Mouse (Mus musculus): ENCODE results near the gene P3h1.
A peak's percentile ranks its signal among the peaks of the same experiment; 100 is the strongest.

The P3h1 gene

GRCm38 (mm10) chr4:119232410-119233255 lies at the start of gene P3h1, which contains the start of gene AU022252:
TSS of gene P3h1 (plus strand) at chr4:119232915.
TSS of gene AU022252 (minus strand) at chr4:119232712.
- DNase-seq = peak; percentile 98 to 100

DNA sequence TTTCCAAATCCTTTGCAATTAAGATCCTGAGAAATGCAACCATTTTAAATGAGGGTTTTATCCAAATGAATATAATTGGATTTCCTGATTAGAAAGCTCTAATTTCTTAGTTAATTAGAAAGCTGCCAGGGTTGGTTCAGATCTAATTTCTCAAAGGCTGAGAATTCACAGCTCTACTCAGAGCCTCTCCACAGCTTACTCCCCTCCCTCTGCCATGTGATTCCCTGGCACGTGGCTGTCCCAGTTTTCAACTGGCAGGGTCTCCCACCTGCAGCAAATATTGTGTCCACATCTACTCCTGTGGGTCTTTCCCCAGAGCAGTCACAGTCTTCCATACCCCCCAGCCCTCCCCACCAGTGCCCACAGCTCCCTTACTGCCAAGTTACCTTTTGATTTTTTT lies 49.2 kb upstream of the P3h1 start:
- DNase-seq = no peak

GRCm38 (mm10) chr4:119185771-119186170 lies 46.9 kb upstream of the P3h1 start:
- no peak for DNase-seq

DNA sequence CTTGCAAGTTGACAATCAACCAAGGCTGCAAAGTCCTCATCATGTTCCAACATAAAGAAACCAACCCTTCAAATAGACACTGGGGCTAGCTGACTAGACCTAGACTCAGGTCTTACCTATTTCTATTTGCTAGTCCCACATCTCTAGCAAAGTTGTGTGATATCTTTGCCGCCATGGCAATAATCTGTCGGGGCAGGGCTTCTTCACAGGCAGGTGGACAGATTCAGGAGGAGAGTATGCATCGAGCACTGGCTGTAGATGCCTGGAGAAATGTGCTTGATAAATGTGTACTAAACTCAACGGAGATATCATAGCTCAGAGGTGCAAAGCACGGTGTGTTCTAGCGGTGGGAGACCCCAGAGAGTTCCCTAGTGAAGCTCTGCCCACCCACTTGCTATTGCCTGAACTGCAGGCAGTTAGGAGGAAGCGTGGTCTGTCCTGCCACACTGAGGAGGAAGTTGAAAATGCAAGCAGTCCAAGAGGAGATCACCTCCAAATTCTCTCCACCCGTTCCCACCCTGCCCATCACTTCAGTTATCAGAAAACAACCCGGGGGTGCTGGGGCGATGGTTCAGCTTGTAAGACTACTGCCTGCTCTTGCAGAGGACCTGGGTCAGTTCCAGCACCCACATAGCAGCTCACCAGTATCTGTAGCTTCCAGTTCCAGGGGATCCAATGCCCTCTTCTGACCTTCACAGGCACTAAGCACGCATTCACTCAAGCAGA lies 44.5 kb upstream of the P3h1 start:
- DNase-seq = no peak

GRCm38 (mm10) chr4:119189392-119189791 lies 43.3 kb upstream of the P3h1 start:
- DNase-seq = no peak

DNA sequence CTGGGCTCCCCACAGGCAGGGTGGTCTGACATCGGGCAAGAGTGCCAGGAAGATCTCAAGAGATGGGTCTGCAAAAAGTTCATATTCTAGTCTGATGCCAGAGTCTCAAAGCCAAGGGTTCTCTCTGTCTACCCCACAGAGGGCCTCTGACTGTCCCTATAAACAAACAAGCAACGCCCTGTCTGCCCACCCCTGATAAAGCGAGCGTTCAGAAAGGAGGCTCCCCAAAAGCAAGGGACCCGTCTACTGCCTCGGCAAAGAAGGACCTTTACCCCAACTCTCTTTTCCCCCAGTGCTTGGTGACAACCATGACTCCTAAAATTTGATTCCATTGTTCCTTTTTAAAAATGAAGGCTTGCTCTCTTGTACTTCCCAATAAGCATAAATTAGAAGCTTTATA lies 42.9 kb upstream of the P3h1 start, which contains the start of gene Ermap:
Ermap (minus strand) TSS at position 148 of the 400 bp plus-strand sequence.
- DNase-seq = no peak

DNA sequence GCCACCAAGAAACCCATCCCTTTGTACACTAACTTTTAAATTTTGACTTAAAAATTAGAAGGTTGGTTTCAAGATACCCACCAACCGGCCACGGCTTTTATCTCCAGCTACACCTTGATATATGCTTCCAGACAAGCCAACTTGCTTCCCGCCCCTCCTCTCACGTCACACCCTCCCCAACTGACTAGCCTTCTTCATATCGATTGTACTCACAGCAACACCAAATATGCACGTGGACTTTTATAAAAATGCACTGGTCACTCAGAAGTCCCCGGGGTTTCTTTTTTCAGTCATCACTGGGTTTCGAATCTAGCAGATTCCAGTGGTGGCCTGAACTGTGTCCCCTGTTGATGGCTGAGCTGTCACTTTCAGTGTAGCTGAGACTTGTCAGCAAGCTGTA lies 42.1 kb upstream of the P3h1 start:
- DNase-seq = no peak

DNA sequence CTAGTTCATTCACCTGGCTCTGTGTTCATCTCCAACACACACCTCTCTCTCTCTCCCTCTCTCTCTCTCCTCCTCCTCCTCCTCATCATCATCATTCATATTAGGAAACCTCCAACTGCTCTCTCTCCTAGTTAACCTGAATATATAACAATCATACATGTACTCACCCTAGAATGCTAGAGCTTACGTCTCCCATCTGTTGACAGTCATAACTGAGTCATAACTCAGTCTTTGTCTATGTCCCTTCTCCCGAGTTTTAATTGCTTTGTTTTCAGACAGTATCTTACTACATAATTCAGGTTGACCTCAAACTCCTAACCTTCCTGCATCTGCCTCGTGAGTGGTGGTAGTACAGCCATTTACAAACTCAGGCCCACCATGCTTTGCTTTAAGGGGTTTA lies 41.4 kb upstream of the P3h1 start:
- DNase-seq = no peak

GRCm38 (mm10) chr4:119192757-119193156 lies 40.0 kb upstream of the P3h1 start:
- no peak for DNase-seq

- DNase-seq = peak; percentile 75 to 88
These were observed 37.7 kb upstream of the P3h1 start, which contains the start of gene Svbp for GRCm38 (mm10) chr4:119194909-119195581. TSS of gene Svbp (plus strand) at chr4:119195306.

- DNase-seq = no peak
These were observed 37.0 kb upstream of the P3h1 start for GRCm38 (mm10) chr4:119195582-119196320.

GRCm38 (mm10) chr4:119198105-119198504 lies 34.6 kb upstream of the P3h1 start:
- DNase-seq = no peak

DNA sequence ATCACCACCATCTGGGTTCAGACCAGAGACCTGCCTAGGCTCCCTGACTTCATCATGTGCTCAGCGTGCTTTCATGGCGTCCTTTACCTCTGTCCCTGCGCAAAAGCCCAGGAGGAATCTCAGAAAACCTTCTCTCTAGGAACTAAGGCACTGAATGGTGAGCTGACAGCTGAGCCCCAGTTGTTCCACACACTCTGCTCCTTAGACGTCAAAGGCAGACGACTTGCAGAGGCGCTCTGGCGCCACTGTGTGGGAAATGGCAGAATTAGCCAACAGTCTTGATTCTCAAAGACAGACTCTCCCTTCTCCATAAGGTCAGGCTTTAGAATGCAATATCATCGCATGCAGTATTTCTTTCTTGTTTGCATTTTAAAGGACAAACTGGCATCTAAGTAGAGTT lies 28.0 kb upstream of the P3h1 start:
- DNase-seq = peak; percentile 23 to 42

DNA sequence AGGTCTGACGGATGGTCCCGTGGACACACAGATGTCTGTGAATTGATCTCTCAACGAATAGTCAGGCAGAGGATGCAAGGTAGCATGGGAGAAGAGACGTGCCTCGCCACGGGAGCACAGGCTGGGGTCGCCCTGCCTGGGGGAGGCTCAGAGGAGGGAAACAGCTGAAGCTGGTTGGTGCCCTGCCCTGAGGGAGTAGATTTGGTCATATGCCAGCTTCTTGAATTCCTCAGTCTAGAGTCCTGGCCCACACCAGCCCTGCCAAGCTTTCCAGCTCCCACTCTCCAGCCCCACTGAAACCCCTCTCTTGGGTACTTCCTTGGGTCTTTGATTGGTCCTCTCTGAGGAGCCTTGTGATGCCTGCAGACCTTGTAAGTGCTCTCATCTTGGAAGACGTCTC lies 16.0 kb upstream of the P3h1 start:
- DNase-seq = no peak

DNA sequence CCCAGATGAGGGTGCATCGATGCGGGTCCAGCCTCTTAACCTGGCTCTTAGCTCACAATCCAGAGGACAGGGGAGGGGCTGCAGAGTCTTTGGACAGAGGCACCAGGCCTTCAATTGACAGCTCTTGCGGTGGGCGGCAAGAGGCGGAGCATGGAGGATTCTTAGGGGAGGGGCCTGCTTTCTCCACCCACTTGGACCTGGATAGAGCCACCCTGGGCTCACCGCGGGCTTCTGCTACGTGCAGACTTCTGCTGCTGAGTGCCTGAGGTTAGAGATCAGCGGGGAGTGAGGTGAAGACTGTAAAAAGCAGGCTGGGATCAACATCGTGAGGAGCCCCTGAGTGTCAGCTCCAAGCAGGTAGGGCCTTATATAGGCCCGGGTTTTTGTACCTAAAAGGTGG lies 14.5 kb upstream of the P3h1 start, which contains the start of gene Tmem269:
Tmem269 (minus strand) TSS at position 49 of the 400 bp plus-strand sequence.
- no peak for DNase-seq

- DNase-seq = peak in 1 of 2 experiments; percentile 32
These were observed 9.0 kb upstream of the P3h1 start for GRCm38 (mm10) chr4:119223696-119224095.

GRCm38 (mm10) chr4:119224534-119224933 lies 8.2 kb upstream of the P3h1 start:
- DNase-seq = no peak

DNA sequence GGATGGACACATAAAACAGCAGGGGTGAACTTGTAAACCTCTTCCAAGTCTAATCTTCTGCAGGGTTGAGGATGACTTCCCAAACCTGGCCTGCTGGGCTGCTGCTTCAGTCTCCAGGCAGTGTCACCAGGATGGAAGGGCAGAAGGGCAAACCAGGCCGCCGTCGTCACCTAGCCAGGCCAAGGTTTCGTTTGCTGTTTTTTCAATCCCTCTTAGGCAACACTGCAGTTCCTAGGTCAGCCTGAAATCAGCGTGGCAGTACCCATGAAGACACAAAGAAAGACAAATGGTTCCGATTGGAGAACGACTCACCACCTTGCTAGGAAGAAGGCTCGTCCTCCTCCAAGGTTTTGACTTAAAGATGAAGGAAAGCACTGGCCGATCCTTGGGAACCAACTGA lies 7.0 kb upstream of the P3h1 start:
- DNase-seq = no peak

- no peak for DNase-seq
These were observed 6.0 kb upstream of the P3h1 start for GRCm38 (mm10) chr4:119226751-119227150.

GRCm38 (mm10) chr4:119233256-119233901 lies 664 bp downstream of the P3h1 start:
- peak in 1 of 2 experiments; percentile 51 for DNase-seq

GRCm38 (mm10) chr4:119234348-119234747 lies 1.6 kb downstream of the P3h1 start:
- DNase-seq = no peak

DNA sequence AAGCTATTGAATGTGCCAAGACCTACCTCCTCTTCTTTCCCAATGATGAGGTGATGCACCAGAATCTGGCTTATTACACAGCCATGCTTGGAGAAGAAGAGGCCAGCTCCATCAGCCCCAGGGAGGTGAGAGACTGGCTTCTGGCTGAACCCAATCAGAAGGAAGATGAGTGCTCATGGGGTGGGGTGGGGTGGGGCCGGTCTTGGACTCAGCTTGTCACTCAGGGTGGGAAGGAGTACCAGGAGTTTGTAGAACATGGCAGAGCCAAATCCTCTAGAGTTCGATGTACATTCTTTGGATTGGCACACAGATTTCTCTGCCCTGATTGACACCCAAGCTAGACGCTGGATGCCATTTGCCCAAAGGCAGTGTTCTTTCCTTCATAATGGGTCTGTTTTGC lies 5.9 kb downstream of the P3h1 start:
- DNase-seq = no peak

Measured in cerebellum, postnatal 36 days (tissue).